Mouse (Mus musculus): Measurements from ENCODE around the gene Pank1.
A peak's percentile ranks its signal among the peaks of the same experiment; 100 is the strongest.

Pank1 gene

DNA sequence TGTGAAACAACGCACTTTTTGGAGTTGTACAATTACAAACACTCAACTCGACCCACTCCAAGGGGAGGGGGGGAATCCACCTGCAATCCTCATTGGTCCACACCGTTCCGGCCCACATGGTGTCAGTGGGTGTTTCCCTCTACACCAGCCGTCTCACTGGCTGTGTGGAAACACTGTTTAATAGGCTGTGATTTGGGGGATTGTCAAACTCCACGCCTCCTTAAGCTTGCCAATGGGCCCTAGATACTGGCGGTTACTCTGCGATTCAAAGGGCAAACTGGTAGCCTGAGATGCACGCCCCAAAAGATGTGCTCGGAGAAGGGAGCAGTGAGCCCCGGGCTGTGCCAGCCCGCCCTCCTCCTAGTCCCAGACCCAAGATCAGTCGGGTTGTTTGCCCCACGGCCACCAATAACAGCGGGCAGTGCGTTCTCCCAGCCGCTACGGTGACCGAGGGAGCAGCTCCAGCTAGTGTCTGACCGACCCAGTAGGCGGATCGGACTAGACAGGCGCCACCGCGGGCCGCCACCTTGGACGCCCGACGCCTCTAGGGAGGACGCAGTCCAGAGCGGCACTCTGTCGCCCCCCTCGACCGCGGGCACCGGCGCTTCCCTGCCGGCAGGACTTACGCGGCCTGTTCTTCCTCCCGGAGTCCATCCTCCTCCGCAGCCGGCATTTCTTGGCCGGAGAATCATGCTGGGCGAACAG, 1.2 kb downstream of the Pank1 start:
- DNase-seq = peak; percentile 77

DNA sequence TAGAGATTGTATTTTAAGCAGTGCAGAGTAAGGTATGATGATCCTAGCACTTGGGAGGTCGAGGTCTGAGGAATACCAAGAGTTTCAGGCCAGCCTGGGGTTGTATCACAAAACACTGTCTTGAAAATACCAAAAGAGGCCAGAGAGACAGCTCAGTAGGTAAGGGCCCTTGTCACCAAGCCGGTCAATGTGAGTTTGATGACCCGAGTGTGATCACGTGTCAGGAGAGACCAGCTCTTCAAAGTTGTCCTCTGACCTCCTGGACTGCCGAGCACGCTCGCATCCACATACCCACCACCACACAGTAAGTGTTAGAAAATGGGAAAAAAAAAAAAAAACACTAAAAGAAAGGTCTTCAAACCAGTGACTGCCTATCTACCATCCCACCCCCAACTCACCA, 2.6 kb downstream of the Pank1 start:
- DNase-seq = no peak

DNA sequence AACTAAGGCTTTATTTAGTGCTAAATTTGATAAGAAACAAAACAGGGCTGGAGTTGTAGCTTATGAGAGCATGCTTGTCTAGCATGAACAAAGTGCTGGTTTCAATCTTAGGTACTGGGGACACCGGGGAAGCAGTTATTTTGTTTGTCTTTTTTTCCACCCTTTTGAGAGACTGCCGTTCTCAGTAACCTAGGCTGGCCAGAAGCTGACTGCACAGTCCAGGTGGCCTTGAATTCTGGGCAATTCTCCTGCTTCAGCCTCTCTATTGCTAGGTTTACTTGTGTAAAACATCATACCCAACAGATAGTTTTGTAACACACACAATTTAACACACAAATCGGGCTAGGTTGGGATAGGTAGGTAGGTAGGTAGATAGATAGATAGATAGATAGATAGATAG, 9.9 kb downstream of the Pank1 start:
- DNase-seq = no peak

DNA sequence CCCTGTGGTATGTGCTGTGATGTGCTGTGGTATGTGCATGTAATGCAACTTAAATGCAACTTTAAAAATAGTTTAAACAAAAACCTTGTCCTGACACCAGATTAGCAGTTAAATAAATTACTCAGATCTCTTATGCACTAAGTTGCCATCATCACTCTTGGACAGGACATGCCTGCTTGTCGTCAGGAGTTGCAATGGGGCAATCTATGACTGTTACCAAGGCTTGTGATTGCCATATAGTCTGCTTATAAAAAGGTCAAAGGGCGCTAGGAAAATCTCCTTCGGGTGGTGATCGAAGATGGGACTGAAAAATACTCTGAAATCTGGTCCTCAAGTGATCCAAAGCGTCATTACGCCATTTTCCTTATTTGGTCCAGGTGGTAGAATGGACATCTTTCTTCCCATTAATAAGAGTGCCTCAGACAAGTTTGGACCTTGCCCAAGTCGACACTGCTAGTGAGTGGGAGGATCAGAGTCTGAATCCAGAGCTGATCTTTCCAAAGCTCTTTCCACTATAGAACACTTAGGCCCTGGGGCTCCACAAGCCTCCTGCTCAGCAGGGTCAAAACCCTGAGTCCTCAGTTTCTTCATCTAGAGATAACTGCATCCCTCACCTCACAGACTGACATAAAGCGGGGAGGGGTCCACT, 11.0 kb downstream of the Pank1 start:
- DNase-seq = no peak

DNA sequence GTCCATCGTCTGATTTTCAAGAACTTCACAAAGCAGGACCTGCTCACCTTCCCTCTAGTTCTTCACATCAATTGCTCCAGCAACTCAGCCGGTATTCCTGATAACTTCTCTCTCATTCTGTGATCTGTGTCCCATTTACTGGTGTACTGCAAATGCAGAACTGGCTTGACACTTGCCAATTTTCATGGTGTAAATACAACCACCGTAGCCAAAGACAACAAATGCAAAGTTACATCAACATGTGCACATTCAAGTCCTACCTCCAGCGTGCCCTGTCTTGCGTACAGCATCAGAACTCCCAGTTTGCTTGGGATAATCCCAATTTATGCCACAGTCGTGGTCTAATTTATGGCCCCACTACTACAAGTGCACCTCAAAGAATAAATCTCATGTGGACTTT, 15.5 kb downstream of the Pank1 start:
- no peak for DNase-seq

DNA sequence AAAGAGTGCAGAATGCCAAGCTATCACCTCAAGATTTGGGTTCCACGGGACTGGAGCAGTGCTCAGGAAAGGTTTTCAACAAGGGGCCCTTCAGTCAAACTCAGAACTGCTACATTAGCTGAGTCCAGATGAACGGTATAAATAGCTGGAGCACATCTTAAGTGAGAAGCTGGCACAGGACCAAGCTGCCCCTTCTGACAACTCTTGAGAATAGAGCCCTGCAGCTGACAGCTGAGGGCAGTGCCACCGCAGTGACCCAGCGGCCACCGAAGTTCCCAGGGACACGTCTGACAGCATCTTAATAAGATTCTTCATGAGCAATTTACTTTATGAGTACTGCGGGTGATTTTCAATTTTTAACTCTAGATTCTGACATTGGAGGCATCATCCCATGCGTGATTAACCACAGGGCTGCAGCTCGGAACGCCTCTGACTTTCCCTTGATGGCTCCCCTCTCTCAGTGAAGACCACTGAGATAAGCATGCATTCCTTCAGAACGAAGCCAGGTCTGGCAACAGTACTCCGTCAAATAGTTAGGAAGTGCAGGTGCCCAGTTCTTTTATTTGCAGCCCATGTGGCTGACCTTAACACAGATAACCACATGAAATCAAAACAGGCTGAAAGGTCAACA, 23.1 kb downstream of the Pank1 start:
- DNase-seq = no peak

DNA sequence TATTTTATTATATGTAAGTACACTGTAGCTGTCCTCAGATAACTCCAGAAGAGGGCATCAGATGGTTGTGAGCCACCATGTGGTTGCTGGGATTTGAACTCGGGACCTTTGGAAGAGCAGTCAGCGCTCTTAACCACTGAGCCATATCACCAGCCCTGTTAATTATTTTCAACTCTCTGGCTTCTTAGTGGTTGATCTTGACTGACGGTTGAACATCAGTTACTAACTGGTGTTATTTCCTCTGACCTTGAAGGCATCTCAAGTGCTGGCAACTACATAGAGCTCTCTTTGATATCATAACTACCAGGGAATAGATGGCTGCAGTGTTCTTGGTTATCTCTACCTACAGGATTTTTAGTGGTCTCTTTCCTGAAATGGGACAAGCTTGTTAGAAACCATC, 28.1 kb downstream of the Pank1 start:
- DNase-seq = no peak

DNA sequence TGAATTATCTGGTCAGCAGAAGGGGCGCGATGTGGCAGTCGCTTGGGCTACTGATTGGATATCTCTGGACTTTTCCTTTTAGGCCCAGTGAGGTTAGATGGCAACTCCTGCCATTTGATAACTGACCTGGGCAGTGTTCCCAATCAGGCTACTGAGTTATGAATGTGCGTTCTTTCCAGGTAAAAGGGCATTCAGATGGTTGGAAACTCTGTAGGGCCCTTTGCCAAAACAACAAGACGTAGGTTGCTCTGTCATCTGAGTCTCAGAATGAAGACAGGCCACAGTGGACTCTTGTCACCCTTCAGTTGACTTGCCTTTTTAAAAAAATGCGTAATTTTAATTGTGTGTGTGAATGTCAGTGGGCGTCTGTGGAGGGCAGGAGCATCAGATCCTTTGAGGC, 29.8 kb downstream of the Pank1 start:
- no peak for DNase-seq

DNA sequence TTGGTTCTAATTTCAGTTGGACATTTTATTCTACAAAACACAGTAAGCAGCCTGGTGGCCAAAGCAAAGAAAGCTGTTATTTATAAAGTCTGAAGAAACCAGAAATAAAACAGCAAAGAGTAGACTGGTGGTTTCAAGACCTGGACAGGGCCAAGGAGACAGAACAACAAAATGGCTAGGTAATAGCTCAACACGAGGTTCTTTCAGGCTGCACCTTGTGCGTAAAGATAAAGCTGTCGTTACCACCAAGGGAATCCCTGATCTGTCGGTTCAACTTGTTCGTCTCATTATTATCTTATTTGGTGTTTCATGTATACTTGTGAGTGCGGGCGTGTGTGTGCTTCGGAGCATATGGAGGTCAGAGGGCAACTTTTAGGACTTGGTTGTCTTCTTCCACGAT, 31.1 kb downstream of the Pank1 start:
- DNase-seq = no peak

DNA sequence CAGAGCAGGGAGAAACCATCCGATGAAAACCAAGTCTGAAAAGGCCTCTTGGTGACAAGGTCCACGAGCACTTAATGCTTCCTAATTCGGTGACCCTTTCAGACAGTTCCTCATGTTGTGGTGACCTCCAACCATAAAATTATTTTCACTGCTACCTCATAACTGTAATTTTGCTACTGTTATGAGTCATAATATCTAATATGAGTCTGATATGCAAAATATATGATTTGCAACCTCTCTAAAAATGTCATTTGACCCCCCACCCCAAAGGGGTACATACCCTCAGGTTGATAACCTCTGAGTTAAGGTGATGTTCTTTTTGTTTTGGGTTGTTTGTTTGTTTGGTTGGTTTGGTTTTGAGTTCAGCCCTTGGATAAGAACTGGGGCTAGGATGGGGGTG, 32.2 kb downstream of the Pank1 start:
- no peak for DNase-seq

DNA sequence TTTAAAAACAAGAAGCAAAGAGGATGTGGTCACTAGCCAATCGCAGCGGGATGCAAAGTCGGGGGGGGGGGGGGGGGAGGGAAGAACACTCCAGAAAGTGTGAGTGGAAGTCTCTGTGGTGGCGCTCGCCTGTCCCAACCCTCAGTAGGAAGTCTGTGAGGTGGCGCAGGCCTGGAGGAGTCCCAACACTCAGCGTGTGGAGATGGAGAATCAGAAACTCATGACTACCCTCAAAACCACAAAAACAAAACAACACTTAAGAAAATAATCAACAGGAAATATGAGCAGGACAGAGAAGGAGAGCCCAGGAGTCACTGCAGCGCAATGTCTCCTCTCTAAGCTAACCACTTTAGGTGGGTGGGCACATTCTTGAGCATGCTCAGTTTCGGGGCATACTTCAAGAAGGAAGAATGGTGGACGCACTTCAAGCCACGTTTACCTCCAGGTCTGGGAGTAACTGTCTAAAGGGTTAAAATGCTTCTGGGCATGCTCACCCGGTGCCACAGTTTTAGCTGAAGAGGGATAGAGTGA, 32.7 kb downstream of the Pank1 start:
- DNase-seq = no peak

DNA sequence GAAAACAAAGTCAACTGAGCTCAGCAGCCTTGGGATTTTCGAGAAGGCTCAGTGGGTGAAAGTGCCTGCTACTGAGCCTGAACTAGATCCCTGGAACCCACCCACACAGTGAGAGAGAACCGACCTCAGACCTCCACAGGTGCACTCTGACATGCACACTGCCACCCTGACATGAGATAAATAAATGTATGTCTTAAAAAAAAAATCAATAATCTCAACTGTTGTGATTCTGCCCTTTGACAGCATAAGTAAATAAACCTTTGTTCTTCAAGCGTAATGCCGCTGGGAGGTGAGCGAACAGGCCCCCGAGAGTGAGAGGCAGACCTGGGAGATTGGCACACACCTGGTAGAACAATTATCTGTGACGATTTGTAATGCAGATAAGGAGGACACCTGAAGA, 33.2 kb downstream of the Pank1 start:
- DNase-seq = peak; percentile 9

DNA sequence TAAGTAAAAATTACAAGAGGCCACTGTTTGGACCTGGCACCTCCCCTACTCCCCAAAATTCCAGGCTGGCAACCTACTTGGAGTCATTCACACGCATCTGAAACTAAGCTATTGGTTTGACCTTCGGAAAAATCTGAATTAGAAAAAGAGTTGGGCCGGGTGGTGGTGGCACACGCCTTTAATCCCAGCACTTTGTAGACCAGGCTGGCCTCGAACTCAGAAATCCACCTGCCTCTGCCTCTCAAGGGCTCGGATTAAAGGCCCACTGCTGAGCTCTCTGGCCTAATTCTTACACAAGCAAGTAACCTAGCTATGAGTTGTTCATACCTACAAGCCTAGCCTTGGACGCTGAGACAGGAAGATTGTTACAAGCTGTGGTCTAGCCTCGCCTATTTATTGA, 33.9 kb downstream of the Pank1 start:
- DNase-seq = no peak

DNA sequence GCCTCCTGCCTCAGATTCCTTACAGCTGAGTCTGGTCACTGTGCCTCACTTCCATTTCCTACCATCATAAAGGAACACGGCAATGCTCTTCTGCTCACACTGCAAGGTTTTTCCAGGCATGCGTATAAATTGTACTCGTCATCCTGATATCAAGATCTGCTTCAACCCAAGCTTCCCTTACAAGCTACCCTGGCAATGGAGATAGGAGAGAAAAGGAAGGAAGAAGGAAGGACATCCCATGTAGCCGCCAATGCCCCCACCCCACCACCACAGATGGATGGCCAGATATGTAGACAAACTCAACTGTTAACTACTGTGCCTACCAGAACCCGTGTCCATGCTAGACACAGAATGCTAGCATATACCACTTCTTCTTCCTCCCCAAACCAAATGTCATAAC, 34.5 kb downstream of the Pank1 start:
- no peak for DNase-seq

DNA sequence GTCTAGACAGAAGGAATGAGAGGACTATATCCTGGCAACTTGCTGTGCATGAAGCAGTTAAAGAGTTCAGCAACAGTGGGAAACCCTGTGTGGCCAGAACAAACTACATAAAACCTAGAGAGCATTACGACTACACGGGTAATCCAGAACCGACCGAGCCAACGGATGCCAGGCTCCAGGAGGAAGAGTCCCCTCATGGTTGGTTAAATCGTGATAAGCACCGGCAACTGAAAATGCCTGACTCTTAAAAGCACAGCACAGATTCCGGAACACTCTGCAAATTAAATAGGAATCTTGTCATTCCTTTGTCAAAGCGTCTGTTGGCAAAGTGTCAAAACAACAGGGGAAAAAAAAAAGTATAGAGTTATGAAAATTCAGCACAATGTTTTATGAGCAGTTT, 35.2 kb downstream of the Pank1 start:
- no peak for DNase-seq

DNA sequence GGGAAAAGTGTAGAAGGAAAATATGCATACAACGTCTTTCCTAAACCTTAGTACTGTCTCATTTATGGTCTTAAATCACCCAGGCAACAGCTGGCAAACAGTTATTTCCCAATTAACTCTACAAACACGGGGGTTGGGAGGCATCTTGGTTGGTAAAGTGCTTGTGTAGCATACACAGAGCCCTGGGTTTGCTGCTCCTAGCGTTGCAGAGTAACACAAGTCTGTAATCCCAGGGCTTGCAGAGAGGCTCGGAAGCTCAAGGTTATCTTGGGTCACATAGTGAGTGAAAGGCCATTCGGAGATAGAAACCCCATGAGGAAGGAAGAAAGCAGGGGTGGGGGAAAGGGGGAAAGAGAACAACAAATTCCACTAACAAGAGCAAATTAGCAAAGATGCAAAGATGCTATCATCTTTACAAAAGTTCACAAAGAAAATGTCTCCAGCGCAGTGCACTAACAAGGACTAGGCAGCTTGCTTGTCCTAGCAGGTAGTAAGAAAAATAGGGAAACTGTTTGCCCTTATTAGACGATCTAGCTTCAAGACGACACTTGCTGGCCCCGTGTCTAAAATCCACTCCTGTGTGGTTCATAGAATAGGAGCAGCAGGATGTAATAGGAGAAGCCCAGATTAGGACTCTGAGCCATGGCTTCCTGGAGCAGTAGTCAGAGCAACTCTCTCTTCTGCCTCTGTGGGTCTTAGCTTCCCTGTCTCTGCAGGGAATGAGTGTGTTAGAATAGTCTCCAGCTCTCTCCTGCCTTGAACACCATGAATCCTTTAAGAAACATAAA, 37.3 kb downstream of the Pank1 start:
- no peak for DNase-seq

DNA sequence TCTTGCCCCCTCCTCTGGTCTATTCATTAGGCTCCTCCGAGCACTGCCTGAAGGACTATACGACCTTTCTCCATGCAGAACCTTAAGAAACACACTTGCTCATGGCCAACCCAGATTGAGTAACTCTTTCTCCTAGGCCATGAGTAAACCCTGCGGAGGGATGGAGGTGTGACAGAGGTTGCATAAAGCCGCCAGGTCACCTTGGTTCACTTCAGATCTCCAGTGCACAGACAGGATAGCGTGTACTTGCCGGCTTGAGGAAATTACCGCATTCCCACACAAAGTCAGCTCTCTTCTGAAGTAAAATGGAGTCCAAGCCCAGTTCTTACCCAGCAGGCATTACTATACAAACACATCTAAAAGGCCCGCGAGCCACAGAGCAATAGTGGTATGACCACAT, 40.6 kb downstream of the Pank1 start:
- no peak for DNase-seq

DNA sequence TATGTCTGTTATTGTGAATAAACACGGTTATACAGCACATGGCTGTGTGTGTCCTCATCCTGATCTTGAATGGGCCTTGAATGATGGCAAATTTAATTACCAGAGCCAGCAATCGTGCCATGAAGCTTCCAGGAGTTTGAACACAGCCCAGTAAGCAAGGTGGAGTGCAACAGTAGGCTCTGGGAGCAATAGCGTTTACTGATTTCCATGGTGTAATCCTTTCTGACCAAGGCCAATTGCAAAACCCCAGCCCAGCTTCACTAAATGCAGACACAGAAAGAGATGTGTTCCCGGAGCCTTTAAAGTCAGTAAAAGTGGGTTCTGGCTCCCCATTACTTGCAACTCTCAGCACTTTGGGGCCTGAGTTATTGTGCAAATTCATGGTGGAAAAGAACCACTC, 47.6 kb downstream of the Pank1 start:
- DNase-seq = no peak

DNA sequence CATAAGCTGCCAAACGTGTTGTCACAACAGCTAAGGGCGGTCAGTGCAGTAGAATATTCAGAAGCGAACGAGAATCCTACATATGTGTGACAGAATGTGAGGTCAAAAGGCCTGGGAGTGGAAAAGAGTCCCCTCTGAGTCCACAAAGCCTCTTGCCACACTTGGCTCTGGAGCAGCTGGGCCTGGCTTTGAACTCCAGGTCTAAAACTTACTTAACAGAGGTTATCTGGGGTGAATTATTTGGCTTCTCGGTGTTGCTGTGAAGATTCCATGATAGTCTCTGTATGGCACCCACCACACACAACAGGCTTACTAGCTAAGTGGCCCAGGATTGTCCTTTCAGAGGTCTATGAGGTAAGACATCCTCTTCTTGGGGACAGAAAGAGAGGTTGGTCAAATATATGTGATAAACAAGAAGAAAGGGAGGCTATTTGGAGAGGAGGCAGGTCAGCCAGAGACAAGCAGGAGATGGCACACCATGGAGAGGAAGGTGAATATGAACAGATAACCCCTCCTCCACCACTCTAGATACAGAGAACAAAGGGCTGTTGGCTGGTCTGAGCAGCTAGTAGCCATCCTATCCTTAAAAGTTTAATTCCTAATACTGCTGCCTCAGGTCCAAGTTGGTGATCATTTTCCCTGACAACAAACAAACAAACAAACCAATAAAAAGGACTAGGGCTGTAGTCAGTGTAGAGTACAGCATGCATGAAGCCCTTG, 51.2 kb downstream of the Pank1 start:
- no peak for DNase-seq

DNA sequence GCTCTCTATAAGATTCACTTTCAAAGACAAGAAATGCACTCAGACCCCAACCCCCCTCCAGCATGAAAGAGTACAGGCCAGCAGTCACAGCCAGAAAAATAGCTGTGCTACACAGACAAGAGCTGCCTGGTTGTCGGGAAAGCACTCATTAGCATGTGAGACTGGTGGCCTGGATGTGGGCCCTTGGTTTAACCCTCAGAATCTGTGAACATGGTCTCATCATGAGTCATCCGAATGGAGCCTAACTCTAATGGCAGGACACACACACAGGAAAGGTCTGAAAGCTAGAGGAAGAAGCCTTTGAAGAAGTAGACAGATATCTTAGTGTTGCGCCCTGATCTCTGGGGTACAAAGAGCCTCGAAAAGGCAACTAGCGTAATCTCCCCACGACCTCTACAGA, 51.8 kb downstream of the Pank1 start:
- DNase-seq = no peak

DNA sequence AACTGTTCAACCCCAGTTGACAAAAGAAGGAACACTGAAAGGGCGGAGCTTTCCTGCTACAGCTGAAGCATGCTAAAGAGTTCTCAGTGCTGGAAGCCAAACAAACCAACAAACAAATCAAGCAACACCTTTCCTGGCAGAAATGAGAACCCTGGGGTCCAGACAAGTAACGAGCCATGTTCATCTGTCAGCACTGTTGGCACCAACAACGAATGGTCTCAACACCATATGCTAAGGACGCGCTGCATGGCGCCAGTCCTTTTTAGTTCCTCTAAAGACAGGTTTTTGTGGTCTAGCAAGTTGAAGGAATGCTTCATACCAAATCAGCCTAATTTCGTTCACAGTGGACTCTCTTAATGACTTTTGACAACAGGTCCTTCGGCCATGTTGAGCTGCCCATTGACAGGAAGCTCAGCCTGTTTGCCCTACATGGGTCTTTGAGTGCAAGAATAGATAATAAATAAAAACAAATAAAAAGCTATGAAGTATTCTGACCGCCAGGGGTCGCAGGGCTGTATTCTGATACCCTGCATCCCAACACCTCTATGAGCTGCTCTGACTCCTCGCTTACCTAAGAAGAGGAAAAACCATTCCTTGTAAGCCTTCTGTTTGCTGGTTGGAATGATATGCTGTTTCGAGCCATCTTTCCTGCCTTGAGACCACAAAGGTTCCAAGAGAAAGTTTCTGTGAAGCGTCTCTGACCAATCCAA, 53.2 kb downstream of the Pank1 start:
- peak; percentile 48 for DNase-seq

DNA sequence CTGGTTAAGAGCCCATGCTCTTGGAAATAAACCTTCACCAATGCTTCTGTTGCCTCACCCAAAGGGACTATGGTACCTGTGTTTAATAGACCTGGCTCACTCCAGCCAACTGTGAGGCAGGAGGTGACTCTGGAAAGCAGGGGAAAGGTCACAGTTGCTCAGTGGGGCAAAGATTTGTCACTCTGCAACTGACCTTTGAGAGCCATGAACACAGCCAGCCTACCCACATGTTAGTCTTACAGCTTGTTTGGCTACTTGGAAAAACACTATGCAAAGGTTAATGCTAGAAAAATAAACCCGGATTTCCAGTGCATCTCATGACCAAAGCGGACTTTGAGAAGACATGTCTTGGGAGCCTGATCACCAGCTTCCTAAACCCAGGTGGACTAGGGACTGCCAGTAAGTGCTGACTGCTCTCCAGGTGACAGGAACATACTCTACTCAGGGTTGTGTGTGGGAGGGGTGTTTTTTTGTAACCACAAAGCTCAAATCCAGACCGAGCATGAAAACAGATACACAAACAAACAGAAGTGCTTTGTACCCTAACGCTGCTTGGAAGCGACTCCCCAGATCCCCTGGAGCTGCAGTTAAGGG, 59.6 kb downstream of the Pank1 start:
- no peak for DNase-seq

All from thymus, postnatal 14 days (tissue).